Mouse (Mus musculus): Measurements from ENCODE around the gene Ror1.

Gene Ror1

DNA sequence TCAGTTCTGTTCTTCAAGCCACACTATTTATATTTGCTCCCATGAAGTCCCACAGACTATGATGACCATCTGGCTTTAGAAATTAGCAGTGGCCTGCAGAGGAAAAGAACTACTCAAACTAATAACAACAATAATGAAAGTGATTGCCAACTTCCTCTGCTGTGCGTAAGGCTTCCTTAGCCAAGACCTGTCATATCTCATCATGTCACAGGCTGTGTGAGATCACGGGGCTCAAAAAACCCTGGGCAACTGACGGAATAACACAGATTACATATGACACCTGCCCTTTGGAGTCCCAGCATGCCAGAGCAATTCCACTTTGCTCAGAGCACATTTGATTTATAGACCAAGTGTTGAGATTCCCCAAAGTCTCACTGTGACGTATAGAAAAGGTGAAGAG is 123.4 kb downstream of the Ror1 start:
- DNase-seq = no peak

DNA sequence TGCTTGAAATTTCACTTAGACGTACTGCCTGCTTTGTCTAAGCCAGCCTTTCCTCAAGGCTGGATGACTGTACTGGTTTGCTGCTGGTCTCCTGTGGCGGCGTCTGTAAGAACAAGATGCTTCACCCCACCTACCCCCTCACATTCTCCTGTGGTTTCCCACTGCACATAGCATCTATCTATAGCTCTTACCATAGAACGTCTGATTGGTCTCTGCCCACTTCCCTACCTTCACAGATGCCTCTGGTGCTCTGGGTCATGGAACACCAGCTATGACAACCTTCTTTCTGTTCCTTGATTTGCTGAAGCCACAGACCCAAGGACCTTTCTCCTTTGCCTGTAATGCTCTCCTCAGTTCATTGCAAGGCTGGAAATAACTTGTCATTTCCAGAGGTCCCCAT is 124.0 kb downstream of the Ror1 start:
- no peak for DNase-seq

DNA sequence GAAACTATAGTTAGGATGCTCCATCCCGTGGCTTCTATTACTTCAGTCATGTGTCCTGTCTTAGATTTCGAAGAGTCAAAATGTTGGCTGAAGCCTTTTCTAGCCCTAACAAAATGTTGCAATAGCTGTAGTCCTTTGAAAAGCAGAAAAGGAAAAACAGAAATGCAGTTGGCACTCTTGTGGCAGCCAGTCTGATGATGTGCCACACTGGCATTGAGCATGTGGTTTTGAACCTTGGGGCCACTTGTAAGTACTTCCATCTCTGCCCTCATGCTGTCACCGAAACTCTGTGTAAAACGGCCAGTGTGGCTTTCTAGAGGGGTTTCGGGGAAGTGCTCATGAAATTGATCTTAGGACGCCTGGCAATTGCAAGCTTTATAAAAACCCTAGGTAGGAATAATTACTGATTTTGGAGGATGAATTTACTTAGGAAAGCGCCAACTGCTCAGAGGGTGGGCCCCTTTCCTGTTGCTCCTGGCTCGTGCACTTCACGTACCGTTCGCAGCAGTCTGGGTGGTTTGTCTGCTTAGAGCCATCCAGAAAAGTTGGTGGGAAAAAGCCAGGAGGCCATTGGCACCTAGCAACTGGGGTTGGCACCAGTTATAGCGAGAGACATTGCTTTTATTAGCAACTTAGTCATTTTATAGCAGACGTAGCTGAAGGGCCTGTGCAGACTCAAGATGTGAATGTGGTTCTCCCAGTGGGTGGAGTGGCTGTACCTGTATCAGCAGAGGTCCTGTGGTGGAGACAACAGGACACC is 126.6 kb downstream of the Ror1 start:
- DNase-seq = no peak

DNA sequence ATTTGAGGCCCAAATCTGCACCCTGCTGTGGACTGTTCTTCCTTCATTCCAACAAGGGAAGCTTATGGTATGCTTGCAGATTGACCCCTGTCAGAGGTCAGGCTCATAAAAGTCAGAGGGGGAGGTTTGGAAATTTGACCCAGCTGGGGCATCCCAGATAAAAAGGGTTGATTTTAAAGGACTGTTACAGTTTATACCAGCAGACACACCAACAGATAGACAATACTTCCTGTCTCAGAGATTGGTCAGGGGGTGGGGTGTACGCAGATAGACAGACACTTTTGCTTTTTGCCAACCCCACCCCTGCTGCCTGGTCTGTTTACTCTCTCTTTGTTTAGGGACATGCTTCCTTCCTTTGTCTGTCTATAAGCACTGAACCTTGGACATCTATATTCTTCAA is 127.9 kb downstream of the Ror1 start:
- DNase-seq = no peak

DNA sequence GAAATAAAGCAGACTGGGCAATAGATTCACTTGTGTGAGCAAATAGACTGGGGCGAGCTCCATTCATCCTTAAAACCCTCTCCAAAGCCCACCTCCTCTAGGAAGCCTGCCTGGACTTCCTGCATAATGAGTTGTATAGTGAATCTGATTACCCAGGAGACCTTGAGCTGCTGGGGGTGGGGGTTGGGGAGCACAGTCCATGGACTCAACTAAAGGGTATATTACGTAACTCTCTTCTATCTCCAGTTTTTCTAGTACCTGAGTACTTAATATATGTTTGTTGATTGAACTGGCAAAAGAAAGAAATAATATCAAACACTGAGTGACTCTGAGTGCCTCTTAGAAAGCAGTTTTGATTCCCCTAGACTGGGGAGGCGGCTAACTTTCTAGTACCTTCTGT is 128.4 kb downstream of the Ror1 start:
- no peak for DNase-seq

DNA sequence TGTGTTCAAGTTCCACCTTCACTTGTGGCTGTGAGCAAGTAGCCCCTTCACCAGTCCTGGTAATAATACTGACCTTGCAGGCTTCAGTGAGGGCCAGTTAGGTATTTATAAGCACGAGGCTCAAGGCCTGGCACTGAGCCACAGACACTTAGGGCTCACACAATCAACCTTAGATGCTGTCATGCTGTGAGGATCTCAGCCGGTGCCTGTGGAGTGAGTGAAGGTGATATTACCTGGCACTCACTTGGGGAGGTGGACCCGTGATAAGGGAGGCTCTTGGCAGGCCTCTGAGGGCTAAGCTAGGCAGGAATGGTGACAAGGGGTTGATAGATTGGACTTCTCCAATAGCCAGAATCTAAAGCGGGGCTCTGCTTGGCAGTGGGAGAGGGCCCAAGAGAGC is 131.0 kb downstream of the Ror1 start:
- DNase-seq = no peak

DNA sequence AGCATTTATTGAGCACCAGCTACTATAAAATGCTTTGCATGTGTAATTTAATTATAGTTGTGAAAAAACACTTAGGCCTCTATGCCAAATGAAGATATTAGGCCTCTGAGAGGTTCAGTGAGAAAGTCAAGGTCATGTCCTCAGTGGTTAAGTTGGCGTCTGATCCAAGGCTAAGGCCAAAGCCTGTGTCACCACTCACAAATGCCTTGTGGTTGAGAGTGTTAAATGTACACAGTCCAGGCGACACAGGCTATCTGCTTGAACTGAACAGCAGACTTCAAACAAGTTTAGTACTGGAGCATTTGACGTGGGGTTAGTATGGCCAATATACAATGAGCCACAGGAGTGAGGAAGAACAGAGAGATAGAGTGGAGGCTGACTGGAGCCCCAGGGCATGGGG is 132.5 kb downstream of the Ror1 start:
- no peak for DNase-seq

DNA sequence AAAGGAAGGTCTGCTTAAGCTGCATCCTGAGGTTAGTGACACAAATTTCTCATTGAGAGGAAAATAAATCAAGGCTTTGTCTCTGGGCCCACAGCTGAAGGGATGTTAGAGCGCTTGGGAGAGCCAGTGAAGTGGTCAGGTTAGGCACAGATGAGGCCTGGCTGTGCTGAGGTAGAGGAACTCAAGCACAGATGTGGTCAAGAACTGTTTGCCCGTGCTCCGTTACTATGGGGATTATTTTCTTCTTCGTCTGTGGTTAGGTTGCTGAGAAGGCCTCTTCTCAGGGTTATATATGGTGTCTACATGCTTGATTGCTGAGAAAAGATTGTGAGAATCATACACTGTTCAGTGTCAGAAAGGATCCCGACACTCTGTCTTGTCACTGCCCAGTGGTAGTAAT is 134.7 kb downstream of the Ror1 start:
- no peak for DNase-seq

DNA sequence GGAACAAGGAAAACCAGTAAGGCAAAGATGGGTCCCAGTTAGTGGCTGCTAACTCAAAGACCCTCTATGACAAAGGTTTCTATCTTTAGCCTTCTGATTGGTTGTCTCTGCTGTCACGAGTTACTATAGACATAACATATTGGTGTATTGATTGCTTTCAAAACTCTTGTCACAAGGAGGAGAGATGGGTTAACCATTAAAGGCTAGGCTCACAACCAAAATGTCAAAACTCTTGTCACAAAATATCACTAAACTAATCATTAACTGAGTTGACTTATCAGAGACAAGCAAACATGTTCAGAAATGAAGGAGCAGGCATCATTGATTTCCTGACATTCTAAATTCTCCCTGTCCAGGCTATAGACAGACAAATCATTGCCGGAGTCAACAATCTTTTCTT is 135.4 kb downstream of the Ror1 start:
- DNase-seq = no peak

DNA sequence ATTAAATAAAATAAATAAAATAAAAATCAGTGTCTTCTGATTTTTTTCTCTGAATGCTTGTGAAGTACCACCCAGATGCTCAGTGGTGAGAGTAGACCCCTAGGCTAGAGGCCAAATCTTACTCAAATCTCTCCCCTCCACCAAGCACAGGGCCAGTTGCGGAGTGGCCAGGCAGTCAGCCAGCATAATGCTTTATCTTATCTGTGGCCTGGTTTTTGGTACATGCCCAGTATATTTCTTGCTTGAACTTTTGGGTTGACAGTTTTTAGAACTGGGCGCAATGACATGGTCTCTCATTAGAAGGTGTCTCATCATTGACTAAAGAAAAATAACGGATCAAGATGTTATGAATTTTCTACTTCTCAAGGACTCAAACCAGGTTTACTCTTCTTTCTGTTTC is 136.3 kb downstream of the Ror1 start:
- DNase-seq = no peak

DNA sequence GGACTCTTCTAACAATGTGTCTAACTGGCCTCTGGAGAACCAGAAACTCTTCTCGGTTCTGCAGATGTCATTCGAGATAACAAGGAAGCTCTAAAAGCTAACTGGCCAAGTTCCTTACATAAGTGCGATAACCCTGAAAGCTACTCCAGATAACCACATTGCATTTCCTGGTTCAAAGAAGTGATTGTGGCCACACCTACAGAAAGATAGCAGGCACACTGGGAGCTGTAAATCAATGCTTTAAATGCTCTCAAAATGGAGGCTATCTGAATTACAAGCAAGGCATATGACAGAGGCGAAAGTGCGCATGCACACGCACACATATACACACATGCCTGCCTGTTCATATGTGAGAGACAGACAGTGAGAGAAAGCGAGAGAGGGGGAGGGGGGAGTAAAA is 136.9 kb downstream of the Ror1 start:
- no peak for DNase-seq

DNA sequence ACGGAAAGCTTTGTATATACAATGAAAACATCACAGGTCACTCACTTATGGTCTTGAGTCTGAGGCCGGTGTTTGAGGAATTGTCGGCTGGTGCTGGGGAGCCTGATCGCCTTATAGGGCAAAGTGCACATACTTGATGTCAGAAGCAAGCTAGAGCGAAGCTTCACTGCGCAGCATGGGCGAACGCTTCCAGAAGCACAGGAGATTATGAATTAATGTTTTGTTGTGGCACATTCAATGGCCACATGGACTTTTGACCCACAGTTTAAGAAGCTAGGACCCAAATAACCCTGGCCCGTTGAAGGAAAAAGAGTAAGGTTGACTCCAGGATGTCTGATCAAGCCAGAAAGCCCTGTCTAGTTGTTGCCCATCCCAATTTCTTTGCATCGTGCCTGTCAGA is 138.2 kb downstream of the Ror1 start:
- no peak for DNase-seq

DNA sequence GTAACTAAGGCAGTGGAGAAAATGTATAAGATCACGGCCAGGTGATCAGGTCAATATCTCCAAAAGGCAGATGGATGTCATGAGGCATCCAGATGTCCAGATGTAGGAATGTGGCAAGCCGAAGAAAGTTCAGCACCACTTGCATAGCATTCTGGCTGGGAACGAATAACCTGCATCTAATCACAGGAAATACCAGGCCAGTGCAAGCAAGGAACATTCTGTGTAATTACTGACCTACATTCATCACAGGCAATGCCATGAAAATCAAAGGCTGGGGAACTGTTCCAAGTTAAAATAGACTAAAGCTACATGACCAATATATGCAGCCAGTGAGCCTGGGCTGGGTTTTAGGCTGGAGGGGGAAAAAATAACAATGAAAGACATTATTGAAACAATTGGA is 140.7 kb downstream of the Ror1 start:
- DNase-seq = no peak

DNA sequence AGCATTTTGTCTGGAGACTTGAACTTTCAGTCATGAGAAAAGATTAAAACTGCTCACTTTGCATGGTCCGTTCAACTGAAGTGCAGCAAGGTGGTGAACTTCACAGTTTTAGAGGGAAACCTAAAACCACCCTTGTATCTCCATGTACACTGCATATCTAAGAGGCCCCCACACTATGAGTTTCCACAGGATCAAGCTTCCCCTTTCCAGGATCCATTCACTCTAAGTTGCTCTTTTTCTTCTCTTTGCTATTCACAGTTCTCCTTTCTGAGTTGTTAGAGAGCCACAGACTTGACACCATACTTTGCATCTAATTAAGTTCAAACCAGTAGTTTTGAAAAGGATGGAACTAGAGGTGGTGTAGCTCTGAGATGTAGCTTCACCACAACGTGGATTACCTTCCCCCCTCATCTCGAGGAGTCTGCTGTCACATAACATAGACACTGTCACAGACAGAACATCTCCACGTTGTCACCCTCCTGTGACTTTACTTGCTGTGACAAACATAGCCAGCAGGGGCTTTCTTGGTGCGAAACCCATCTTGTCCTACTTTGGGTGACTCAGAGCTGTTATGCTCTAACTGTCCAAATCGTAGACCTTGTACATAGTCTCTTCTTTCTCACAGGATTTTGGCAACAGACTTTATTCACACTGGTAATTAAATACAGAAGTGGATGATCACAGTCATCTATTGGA is 146.6 kb downstream of the Ror1 start:
- no peak for DNase-seq

DNA sequence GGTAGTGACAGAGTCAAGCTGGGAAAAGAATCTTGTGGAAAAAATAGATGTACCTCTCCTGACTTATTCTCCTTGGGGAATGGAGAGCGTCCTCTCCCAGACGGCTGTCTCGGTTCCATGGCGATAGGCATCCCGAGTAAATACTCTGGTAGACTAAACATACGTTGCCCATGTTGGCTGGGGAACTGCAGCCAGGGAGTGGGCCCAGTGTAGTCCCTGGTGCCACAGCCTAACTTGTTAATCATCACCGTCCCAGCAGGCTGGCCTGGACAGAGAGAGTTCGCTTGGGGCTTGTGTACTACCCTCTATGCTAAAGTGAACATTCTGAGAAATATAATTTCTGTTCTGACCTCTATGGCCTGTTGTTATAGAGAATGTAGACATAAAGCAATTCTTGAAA is 148.7 kb downstream of the Ror1 start:
- no peak for DNase-seq

DNA sequence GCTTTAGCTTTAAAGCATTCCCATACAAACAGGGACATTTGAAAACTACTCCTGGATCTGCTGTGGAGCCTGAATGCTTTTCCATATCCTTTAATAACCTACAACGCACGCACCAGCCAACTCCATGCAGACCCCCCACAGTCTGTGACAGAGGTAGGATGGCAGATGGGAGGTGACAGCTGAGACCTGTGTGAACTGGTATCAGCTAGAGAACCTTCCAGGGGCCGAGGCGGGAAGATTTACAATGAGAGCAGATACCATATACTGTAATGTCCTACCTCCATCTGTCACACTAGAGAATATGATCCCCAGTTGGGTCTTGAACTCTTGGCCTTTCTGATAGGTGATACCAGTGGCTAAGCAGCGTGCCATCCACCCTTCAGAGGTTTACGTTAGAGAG is 149.1 kb downstream of the Ror1 start:
- no peak for DNase-seq

DNA sequence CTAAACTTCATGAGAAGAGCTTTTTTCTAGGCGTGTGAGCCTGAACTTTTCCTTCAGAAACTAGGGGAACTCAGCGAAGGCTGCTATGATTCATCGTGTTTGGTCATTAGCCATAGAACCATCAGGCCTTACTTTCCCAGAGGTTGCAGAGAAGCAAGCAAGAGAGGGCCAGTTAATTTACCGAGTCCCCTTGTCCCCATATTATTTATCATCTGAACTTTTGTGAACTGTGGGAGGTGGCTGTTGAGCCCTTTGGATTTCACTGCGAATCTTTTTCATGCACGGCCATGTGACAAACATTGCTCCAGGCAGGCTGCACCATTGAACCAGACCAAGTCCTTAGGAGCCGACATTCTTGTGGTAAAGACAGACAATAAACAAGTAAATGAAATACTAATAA is 152.2 kb downstream of the Ror1 start:
- DNase-seq = no peak

DNA sequence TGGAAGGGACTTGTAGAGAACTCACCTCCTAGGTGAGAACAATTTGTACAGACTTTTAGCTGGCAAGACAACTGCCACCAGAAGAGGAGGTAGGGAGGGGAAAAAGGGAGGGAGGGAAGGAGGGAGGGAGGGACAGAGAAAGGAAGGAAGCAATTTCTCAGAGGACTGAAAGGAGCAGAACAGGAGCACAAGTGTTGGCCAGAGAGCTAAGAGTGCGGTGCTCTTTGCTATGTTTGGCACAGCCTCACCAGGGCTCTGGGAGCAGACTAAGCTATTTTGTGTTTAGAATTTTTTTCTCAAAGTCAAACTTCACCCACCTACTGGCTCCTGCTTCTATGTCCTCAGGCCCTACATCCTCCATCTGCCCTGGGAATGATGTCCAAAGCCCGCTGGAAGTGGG is 152.7 kb downstream of the Ror1 start:
- no peak for DNase-seq

DNA sequence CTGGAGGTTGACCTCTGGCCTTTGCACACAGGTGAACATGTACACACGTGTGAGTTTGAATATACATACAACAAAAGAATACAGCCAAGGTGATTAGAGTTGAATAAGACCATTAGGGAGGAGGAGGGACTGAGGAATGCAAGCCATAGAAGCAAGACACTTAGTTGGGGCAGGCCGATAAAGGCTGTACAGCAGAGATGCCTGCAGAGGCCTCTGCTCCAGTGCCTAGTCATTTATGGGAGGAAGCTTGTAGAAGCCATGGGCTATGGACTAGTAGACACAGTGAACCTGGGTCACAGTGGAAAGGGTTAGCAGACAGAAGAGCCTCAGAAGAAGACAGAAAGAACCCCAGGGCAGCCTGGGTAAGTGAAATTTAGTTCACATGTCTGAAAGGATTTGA is 155.7 kb downstream of the Ror1 start:
- no peak for DNase-seq

DNA sequence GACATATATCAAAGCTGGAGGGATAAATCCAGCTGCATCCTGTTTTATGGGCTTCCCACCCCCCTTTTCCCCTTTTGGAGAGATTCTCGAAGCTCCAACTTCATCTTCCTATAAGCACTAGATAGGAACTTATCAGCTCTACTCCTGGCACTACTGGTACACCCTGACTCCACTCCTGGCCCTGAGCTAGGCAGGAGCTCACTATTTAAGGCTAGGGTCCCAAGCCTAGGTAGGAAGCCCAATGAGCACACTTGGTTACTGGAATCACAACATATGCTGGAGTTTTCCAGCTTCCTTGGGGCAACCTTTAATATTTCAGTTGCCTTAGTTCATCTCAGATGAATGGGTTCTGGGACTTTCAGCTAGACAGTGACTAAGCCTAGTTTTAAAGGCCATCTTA is 156.5 kb downstream of the Ror1 start:
- DNase-seq = no peak

DNA sequence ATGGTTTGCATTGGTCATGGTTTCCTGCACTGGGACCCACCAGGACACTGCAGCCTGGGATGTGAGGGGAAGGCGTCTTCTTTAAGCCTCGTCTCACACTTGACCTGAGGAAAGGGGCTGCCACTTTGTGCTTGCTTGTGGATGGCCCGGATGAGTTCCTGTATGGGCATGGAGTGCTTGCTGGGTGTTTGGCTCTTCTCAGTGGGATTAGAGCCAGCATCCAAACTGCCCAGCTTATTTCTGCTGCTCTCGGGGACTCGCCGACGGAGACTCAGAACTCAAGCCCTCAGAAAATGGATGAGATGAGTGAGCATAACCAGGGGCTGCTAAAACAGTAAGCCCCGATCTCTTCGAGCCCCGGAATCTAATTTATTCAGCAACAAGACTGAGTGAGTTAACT is 157.1 kb downstream of the Ror1 start:
- no peak for DNase-seq

DNA sequence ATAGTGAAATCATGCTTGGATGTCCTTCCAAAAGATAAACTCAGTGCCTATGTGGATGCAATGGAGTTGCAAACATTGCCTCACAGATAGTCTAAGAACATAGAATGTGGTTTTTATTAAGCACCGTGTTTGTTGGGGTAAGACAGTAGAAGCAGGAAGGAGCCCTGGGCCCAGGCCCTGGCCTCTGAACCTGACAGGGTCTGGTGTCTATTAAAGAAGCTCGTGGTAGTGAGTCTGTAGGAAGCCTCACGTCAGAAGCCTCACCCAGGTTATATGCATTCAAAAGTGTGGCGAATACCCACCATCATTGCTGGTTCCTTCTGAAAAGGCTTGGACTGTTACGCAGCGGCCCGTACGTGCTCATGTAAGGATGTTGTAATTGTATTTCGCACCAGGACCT is 157.8 kb downstream of the Ror1 start:
- DNase-seq = no peak

DNA sequence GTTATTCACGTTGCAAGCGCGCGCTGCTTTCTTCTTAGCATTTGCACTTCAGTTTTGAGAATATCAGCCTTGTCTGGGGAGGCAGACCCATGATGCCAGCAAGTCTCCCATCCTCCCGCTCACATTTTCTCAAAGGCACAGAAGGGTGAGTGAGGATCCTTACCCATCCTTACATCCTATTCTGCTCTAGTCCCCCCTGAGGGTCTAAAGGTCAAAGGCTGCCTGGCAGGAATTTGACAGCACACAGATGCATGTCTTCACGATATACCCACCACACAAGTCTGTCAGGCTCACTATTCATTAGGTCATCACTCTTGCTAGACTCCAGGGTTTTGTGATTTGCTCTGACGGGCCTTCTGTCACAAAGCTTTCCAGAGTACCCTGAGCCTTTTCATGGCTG is 158.2 kb downstream of the Ror1 start:
- no peak for DNase-seq

DNA sequence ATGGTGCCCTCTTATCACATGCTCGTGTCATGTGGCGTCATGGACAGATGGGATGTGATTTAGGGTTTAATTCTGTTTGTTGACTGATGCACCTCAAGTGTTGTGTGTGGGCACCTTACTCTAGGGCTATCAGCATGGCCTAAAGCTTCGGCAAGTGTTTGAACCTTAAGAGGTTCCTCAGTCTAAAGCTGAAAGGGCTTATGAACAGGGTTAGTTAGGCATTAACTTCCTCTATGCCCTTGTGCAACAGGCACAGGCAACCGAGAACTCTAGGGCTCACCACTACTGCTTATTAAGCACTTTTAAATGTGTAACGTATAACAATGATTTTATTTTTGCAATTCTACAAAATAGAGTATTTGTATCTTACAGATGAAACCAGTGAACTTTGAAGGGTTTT is 162.9 kb downstream of the Ror1 start:
- no peak for DNase-seq

DNA sequence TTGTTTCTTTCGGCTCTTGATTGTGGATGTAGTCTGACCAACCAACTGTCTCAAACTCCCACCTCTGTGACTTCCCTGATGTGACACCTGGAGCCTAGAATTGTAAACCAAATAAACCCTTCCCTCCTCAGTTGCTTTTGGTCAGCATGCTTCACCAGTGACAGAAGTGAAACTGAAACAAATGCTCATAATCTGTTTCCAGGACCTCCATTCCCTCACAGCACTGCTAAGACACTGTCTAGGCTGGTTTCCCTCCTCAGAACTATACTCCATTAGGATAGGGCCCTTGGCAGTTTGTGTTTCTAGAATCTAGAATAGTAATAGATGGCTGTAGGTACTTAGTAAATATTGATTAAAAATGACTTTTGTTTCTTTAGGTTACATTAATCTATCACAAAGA is 168.3 kb downstream of the Ror1 start:
- no peak for DNase-seq
